Mouse (Mus musculus): ENCODE results near the gene Mrpl45.
A peak's percentile ranks its signal among the peaks of the same experiment; 100 is the strongest.
"Not testable (repeated sequence)": the region's sequence is repeated elsewhere in the genome, so short reads cannot be mapped to it uniquely, and the experiment has no call there.

Gene Mrpl45

DNA sequence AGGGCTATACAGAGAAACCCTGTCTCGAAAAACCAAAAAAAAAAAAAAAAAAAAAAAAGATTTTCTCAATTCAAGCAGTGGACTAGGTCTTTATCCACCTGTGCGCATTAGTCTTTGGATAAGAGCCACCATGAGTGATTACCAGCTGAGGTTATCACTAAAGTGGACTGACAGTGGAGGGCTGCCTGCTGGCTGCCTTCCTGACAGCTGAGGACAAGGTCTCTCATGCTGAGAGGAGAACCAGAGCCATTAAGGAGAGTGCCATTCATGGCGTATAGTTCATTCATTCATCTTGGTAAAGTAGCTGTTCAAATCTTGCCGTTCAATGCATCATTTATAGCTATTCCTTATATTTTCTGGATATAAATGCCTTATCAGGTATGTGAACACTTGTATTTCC, 19.0 kb upstream of the Mrpl45 start:
- DNase-seq (ENCODE audit: low spot score): no peak

DNA sequence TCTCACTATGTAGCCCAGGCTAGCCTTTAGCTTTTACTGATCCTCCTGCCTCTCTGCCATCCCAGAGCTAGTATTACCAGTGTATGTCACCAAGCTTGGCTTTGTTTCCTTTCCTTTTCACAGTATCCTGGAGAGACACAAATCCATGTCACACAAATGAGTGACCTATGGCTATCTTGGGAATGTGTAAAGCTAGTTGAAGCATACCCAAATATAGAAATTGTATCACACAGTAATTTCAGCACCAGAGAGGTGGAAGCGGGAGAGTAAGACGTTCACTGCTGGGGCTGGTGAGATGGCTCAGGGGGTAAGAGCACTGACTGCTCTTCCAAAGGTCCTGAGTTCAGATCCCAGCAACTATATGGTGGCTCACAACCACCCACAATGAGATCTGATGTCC, 15.6 kb upstream of the Mrpl45 start:
- no peak for DNase-seq (ENCODE audit: low spot score)

- DNase-seq (ENCODE audit: low spot score): no peak
These were observed 14.1 kb upstream of the Mrpl45 start for GRCm38 (mm10) chr11:97301406-97301805.

DNA sequence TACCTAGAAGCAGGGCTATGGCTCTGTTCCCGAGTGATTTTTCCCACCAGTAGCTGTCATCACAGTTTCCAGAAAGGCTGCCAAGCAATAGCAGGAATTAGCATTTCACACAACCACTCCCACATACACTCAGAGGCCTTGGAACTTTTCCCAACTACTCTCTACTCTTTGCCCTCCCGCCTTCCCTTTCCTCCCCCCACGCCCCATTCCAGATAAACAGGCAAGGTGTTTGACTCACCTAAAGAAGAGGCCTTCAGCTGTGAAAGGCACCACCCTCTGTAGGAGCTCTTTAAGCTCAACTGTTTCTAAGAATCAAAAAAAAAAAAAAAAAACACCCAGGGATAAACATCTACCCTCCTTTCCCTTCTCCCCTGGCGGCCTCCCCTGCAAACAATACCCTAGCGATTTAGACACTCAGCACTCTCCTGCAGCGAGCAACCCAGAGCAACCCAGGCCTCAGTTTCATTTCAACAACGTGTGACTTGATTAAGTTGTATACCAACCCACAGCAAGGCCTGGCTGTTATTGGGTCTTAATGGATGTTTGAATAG, 13.2 kb upstream of the Mrpl45 start:
- no peak for DNase-seq (ENCODE audit: low spot score)

DNA sequence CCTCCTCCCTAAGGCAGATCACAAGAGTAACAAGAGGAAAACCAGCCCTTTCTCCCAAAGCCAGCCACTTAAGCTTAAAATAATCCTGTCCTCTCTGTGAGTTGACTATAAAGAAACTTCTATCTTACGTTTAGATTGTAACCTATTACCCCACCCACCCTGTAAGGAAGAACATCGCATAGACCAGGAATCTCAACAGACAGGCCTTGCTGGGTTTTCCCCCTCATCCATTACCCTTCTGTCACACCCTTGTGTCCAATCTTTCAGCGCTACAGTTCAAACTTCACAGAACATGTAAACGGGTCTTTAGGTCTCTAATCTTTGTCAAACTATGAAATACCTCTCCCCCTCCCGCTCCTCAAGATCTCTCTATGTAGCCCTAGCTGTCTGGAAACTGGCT, 10.9 kb upstream of the Mrpl45 start:
- DNase-seq (ENCODE audit: low spot score): no peak

DNA sequence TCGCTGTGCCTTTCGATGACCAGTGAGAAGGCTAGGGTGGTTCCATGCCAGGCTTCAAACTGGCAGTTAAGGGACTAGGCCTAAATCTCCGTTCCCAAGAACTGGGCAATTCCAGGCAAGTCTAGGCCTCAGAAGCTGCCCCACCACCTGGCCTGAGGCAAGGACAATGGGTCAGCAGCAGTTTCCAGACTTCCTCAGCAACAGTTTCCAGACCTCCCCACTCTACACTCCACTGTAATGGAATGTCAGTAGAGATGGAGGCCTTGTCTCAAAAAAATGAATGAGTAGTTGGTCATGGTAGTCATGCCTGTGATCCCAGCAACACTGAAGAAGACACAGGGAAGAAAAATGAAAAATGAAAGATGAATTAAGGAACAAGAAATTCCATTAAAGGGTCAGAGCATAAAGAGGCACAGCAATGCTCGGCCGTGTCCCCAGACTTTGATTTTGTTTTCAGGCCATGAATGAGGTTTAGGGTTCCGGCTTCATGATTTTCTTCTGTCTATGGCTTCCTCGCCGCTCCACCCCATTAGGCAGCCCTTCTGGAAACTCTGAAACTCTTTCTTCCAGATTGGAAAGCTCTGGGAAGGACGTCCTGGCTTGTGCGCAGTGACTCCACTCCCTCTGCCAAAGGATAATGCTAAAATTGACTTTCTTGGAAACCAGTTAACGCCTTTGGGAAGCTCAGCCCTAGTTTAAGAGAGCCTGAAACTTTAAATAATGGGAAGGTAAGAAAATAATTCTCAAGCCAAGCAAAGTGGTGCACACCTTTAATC, 8.0 kb upstream of the Mrpl45 start:
- DNase-seq (ENCODE audit: low spot score): no peak

DNA sequence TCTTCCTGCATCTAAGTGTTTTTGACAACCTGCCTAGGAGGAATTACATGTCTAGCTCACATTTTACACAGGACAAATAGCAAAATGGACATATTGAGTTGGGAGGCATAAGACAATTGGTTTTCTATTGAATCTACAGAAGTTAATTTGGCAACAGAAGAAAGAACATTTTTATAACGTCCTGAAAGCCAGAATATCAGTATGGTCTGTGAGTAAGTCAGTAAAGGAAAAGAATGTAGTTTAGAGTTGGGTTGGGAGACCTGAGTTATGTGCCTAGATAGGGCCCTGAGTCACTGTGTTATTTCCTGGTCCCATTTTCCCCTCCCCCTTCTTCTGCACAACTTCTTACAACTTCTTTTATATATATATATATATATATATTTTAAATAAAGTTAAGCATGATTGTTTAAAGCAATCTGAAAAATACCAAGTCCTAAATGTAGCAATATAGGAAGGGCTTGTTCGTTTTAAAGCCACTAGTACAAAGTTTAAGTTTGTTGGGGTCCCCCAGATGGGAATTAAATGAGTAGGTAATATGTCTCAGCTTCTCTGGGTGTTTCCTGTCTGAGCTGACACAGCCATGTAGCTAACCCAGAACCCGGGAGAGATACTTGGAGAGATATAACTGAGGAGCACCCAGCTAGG, 6.6 kb upstream of the Mrpl45 start:
- no peak for DNase-seq (ENCODE audit: low spot score)

- DNase-seq (ENCODE audit: low spot score): peak; percentile 67
These were observed 6.1 kb upstream of the Mrpl45 start for GRCm38 (mm10) chr11:97309451-97309836.

GRCm38 (mm10) chr11:97309911-97310571, 5.5 kb upstream of the Mrpl45 start:
- DNase-seq (ENCODE audit: low spot score): peak; percentile 71

GRCm38 (mm10) chr11:97310895-97311631, 4.5 kb upstream of the Mrpl45 start:
- no peak for DNase-seq (ENCODE audit: low spot score)

- not testable (repeated sequence) for DNase-seq (ENCODE audit: low spot score)
These were observed 2.6 kb upstream of the Mrpl45 start for GRCm38 (mm10) chr11:97312871-97313270.

DNA sequence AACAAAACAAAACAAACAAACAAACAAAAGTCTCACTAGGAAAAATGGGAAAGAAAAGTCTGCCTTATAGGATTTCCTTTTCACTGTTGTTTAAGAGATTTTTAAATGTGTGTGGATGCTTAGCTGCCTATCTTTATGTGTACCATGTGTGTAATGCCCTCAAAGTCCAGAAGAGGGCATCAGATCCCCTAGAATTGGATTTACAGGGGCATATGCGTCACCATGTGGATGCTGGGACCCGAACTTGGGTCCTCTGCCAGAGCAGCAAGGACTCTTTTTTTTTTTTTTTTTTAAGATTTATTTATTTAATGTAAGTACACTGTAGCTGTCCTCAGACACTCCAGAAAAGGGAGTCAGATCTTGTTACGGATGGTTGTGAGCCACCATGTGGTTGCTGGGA, 1.4 kb upstream of the Mrpl45 start:
- DNase-seq (ENCODE audit: low spot score): peak; percentile 52

GRCm38 (mm10) chr11:97314751-97315503, 589 bp upstream of the Mrpl45 start:
- no peak for DNase-seq (ENCODE audit: low spot score)

DNA sequence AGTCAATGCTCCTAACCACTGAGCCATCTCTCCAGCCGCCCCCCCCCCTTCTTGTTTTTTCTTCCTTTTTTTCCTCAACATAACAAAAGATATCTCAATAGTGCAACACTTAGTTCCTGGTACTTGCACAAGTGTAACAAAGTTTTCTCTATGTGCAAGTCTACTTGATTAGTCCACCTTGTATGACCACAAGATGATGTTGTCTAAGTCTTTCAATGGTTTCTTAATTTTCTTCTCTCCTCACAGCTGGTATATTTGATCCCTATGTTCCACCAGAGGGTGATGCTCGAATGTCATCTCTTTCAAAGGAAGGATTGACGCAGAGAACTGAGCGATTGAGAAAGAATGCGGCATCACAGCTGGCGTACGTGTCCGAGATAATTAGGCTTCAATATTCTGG, 5.7 kb downstream of the Mrpl45 start:
- no peak for DNase-seq (ENCODE audit: low spot score)

DNA sequence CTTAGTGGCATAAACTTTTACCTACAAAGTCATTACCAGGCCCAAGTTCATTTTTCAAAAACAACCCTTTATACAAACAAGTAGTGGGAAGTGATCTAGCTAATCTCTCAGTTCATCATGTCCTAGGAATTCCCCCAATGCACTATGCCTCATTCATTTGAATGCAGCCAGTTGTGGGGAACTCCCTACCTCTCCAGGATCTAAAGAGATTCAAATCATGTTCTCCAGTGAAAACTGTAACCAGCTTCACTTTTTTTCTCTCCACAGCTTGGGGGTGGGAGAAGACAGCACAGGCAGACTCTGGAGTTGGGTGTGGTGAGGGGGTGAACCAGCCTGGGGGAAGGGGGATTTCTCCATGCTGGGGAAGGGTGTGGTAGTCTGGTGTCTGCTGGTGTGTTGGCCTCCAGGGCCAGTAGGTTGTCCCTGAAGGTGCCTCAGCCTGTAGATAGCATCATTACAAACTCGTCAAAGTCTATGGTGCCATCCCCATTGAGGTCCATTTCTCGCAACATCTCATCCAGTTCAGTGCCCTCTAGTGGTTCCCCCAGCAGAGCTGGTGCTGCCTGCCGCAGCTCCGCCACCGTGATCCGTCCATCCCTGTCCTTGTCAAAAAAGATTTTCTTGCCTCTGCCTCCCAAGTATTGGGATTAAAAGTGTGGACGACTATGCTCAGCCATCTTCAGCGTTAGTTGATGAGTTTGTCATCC, 6.5 kb downstream of the Mrpl45 start:
- not testable (repeated sequence) for DNase-seq (ENCODE audit: low spot score)

DNA sequence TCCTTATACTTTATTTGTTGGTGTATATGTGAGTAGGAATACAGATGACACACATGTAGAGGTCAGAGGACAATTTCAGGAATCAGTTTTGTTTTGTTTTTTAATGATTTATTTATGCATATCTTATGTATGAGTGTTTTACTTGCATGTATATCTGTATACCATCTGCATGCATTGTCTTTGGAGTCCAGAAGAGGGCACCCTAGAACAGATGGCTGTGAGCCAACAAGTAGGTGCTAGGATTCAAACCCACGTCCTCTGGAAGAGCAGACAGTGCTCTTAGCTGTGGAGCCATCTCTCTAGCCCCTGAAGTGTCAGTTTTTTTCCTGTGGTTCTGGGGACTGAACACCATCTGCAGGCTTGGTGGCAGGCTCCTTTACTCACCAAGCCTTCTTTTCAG, 9.7 kb downstream of the Mrpl45 start:
- no peak for DNase-seq (ENCODE audit: low spot score)

DNA sequence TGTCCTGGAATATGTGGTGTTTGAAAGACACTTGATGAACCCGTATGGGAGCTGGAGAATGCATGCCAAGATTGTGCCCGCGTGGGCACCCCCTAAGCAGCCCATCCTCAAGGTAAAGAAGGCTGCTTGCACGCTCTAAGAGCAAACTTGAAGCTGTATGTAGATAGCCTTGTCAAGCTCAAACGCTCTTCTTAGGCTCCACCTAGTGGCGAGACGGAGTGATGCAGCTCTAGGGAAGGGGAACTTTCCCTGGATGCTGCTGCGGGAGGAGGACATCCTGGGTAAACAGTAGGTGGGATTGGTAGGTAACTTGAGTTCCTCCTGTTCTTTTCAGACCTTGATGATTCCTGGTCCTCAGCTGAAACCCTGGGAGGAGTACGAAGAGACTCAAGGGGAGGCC, 12.6 kb downstream of the Mrpl45 start:
- DNase-seq (ENCODE audit: low spot score): peak; percentile 80

DNA sequence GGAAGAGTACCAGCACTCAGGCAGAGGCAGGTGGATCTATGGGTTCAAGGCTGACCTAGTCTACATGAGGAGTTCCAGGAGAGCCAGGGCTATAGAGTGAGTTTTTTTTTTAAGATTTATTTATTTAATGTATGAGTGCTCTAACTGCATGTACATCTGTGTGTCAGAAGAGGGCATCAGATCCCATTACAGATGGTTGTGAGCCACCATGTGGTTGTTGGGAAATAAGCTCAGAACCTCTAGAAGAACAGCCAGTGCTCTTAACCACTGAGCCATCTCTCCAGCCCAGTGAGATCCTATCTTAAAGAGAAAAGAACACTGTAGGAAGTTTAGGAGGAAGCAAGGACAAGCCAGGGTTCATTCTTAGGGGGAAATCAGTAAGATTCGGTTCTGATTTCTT, 14.8 kb downstream of the Mrpl45 start:
- no peak for DNase-seq (ENCODE audit: low spot score)

- DNase-seq (ENCODE audit: low spot score): no peak
These were observed 16.0 kb downstream of the Mrpl45 start for GRCm38 (mm10) chr11:97331231-97332190.

DNA sequence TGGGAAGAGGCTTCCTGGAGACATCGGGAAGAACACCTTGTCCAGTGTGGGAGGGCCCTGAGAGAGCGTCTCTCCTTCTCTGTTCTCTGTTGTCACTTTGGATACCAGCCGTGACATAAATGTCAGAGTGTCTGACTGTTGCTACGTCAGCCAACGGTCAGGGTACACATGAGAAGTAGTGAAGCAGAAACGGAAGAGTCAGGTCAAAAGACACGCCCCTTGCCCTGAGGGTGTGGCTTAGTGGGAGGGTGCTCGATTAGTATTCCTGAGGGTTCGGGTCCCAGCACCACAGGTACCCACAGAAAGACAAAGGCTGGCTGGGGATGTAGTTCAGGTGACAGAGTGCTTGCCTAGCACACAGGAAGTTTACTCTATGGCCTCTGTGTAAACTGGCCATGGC, 17.5 kb downstream of the Mrpl45 start:
- no peak for DNase-seq (ENCODE audit: low spot score)

Measured in testis, postnatal 10 days (tissue).